Mouse (Mus musculus): ENCODE measurements at regions not wholly inside any gene's neighbourhood (a gene's known extent, or its start where the extent isn't known, plus 50 kb on each side); places are given as distances from the start of the nearest gene placed in this dataset.

DNA sequence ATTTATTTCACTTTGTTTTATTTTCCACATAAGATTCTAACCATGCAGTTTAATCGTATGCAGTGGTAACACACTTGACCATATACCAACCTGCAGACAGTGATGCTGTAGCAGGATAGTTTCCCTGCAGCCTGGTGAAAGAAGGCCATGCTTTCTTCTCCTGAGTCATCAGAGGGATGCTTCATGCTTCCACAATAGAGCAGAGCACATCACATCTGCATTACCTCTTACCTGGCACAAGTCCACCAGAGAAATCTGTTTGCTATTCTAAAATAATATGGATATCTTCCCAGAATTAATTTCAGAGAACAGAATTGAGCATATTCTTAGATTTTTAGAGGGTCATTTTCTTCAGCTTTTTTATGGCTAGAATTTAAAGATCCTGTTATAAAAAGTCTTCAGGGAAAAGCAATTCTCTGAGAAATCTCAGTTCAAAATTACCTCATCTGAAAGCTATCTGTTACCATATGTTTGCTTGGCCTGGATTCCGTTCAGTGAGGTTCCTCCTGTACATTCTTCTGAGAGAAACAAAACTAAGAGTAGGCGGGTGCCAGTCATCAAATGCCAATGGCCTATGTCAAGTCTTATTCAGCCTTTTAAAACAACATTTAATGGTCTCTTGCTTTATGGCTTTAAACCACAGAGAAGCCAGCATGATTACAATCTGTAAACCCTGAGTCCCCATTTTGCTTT is 87.3 kb upstream of the Arsj start:
- Histone ChIP-seq H3K36me3 (ENCODE audit: control insufficient read depth, insufficient read depth) (no peaks in the 10 kb centered on the region), H3K27me3 (replicated peaks; ENCODE audit: control insufficient read depth, insufficient read depth, low read length) (no peaks in the 10 kb centered on the region), H3K4me1 (replicated peaks; ENCODE audit: control insufficient read depth, insufficient read depth, low read length) (no peaks in the 10 kb centered on the region), H3K9ac (replicated peaks; ENCODE audit: low read depth, low read length) (no peak overlapping the region), H3K27ac (ENCODE audit: low read length) (no peak overlapping the region), H3K4me3 (replicated peaks; ENCODE audit: low read length) (no peak overlapping the region), H3K9me3 (ENCODE audit: control insufficient read depth, low read length) (no peaks in the 10 kb centered on the region), H3K4me2 (ENCODE audit: low read length) (no peak overlapping the region)
- 59% methylated on average over 3 of the region's 3 CpGs for WGBS
- ATAC-seq, result no peak

DNA sequence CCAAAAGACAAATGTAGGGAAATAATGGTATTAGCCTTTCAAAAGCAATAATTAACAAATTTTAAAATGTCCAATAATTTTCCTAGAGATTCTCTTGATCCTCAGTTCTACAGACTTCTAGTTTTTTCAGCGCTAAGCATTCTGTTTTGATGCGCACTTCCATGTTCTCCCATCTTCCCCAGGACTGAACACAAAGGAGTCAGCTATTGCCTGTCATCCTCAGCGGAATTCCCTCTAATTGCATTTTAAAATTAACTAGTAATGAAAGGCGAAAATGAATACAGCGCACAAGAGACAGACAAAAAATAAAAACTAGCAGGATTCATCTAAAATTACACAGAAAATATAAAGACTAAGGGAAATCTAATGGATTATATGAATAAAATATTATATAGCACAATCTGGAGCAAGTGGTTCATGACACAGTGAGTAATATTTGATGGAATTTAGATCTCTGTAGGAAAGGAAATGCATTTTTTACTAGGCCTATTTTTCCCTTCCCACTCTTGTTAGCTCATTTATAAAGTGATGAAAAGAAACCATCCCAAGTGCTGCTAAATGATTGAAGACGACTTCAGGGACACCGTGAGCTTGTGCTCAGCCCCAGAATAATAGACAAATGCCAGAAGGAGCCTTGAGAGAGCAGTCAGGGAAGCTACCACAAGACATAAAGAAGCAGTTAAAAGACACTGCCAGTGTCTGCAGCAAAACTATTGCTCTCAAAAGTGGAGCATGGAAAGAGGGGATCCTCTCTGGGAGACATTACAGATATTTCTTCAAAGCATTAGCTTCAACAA is 79.0 kb upstream of the Arsj start:
- H3K27me3 ChIP-seq (replicated peaks; ENCODE audit: control insufficient read depth, insufficient read depth, low read length), result no peaks in the 10 kb centered on the region
- H3K27ac ChIP-seq (ENCODE audit: low read length), result no peak overlapping the region
- no peak overlapping the region for H3K9ac ChIP-seq (replicated peaks; ENCODE audit: low read depth, low read length)
- no peak overlapping the region for H3K4me2 ChIP-seq (ENCODE audit: low read length)
- no peak overlapping the region for H3K4me3 ChIP-seq (replicated peaks; ENCODE audit: low read length)
- no peaks in the 10 kb centered on the region for H3K36me3 ChIP-seq (ENCODE audit: control insufficient read depth, insufficient read depth)
- H3K9me3 ChIP-seq (ENCODE audit: control insufficient read depth, low read length), result no peaks in the 10 kb centered on the region
- no peaks in the 10 kb centered on the region for H3K4me1 ChIP-seq (replicated peaks; ENCODE audit: control insufficient read depth, insufficient read depth, low read length)
- 72% methylated on average over 7 of the region's 7 CpGs for WGBS
- no peak for ATAC-seq

DNA sequence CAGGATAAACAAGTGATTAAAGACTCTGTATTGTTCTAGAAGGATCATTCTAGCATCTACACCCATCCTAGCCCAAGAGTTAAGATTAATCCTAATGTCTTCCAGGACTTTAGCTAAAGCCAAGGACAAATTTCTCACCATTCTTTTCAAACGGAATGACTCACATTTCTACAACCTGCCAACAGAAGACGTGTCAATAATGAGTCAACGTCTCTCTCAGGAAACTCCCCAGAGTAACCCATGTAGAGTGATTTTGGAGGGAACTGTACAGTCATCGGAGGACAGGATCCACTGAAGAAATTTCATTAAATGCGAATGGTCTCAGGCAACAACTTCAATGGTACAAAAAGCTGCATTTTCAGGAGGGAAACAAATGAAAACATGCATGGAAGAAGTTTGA is 71.2 kb upstream of the Arsj start:
- WGBS, result 82% methylated on average over 5 of the region's 5 CpGs

DNA sequence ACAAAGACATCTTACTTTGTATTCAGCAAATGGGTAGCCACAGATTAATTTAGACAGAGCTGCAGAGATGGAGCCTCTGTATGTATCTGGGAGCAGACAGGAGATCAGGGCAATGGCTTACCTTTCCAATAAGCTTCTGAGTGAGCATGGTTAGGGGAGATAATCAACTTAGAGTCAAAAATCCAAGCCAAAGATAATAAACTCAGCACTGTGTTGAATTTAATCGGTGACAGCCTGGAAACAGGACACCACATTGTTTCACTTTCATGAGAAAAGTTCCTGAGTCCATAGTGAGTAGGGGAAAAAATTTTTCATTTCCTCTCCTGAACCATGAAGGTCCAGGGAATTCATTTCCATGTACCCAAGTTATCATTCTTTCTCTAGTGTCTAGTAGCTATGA is 70.7 kb upstream of the Arsj start:
- H3K9ac ChIP-seq (replicated peaks; ENCODE audit: low read depth, low read length), result no peak overlapping the region
- no peaks in the 10 kb centered on the region for H3K9me3 ChIP-seq (ENCODE audit: control insufficient read depth, low read length)
- no peaks in the 10 kb centered on the region for H3K36me3 ChIP-seq (ENCODE audit: control insufficient read depth, insufficient read depth)
- H3K27me3 ChIP-seq (replicated peaks; ENCODE audit: control insufficient read depth, insufficient read depth, low read length), result no peaks in the 10 kb centered on the region
- WGBS, result 94% methylated on average over 1 of the region's 1 CpGs
- no peak overlapping the region for H3K4me2 ChIP-seq (ENCODE audit: low read length)
- no peaks in the 10 kb centered on the region for H3K4me1 ChIP-seq (replicated peaks; ENCODE audit: control insufficient read depth, insufficient read depth, low read length)
- ATAC-seq, result no peak
- H3K27ac ChIP-seq (ENCODE audit: low read length), result no peak overlapping the region
- H3K4me3 ChIP-seq (replicated peaks; ENCODE audit: low read length), result no peak overlapping the region

More for the DNA sequence above, 71.2 kb upstream of the Arsj start:
- no peak for ATAC-seq
- H3K4me2 ChIP-seq (ENCODE audit: low read length), result no peak overlapping the region
- H3K4me1 ChIP-seq (replicated peaks; ENCODE audit: control insufficient read depth, insufficient read depth, low read length), result no peaks in the 10 kb centered on the region
- H3K27ac ChIP-seq (ENCODE audit: low read length), result no peak overlapping the region
- H3K4me3 ChIP-seq (replicated peaks; ENCODE audit: low read length), result no peak overlapping the region
- H3K9me3 ChIP-seq (ENCODE audit: control insufficient read depth, low read length), result no peaks in the 10 kb centered on the region
- no peaks in the 10 kb centered on the region for H3K27me3 ChIP-seq (replicated peaks; ENCODE audit: control insufficient read depth, insufficient read depth, low read length)
- no peaks in the 10 kb centered on the region for H3K36me3 ChIP-seq (ENCODE audit: control insufficient read depth, insufficient read depth)
- H3K9ac ChIP-seq (replicated peaks; ENCODE audit: low read depth, low read length), result no peak overlapping the region

GRCm38 (mm10) chr3:126293645-126294044 is 69.8 kb upstream of the Arsj start:
- Histone ChIP-seq H3K4me1 (replicated peaks; ENCODE audit: control insufficient read depth, insufficient read depth, low read length) (no peaks in the 10 kb centered on the region), H3K36me3 (ENCODE audit: control insufficient read depth, insufficient read depth) (no peaks in the 10 kb centered on the region), H3K4me3 (replicated peaks; ENCODE audit: low read length) (no peak overlapping the region), H3K4me2 (ENCODE audit: low read length) (no peak overlapping the region), H3K9ac (replicated peaks; ENCODE audit: low read depth, low read length) (no peak overlapping the region), H3K27me3 (replicated peaks; ENCODE audit: control insufficient read depth, insufficient read depth, low read length) (no peaks in the 10 kb centered on the region), H3K27ac (ENCODE audit: low read length) (no peak overlapping the region), H3K9me3 (ENCODE audit: control insufficient read depth, low read length) (no peaks in the 10 kb centered on the region)
- no peak for ATAC-seq
- 95% methylated on average over 4 of the region's 4 CpGs for WGBS

GRCm38 (mm10) chr3:126295932-126296331 is 67.6 kb upstream of the Arsj start:
- H3K27ac ChIP-seq (ENCODE audit: low read length), result no peak overlapping the region
- no peak overlapping the region for H3K4me3 ChIP-seq (replicated peaks; ENCODE audit: low read length)

GRCm38 (mm10) chr3:126299257-126299656 is 64.2 kb upstream of the Arsj start:
- Histone ChIP-seq H3K4me3 (replicated peaks; ENCODE audit: low read length) (no peak overlapping the region), H3K27me3 (replicated peaks; ENCODE audit: control insufficient read depth, insufficient read depth, low read length) (no peaks in the 10 kb centered on the region), H3K4me2 (ENCODE audit: low read length) (no peak overlapping the region), H3K27ac (ENCODE audit: low read length) (no peak overlapping the region), H3K36me3 (ENCODE audit: control insufficient read depth, insufficient read depth) (no peaks in the 10 kb centered on the region), H3K9me3 (ENCODE audit: control insufficient read depth, low read length) (no peaks in the 10 kb centered on the region), H3K4me1 (replicated peaks; ENCODE audit: control insufficient read depth, insufficient read depth, low read length) (no peaks in the 10 kb centered on the region), H3K9ac (replicated peaks; ENCODE audit: low read depth, low read length) (no peak overlapping the region)
- WGBS, result 67% methylated on average over 3 of the region's 3 CpGs
- ATAC-seq, result no peak

More at GRCm38 (mm10) chr3:126295932-126296331, 67.6 kb upstream of the Arsj start:
- no peaks in the 10 kb centered on the region for H3K36me3 ChIP-seq (ENCODE audit: control insufficient read depth, insufficient read depth)
- no peak for ATAC-seq
- H3K4me2 ChIP-seq (ENCODE audit: low read length), result no peak overlapping the region
- no peak overlapping the region for H3K9ac ChIP-seq (replicated peaks; ENCODE audit: low read depth, low read length)
- no peaks in the 10 kb centered on the region for H3K27me3 ChIP-seq (replicated peaks; ENCODE audit: control insufficient read depth, insufficient read depth, low read length)
- H3K4me1 ChIP-seq (replicated peaks; ENCODE audit: control insufficient read depth, insufficient read depth, low read length), result no peaks in the 10 kb centered on the region
- 87% methylated on average over 1 of the region's 1 CpGs for WGBS
- H3K9me3 ChIP-seq (ENCODE audit: control insufficient read depth, low read length), result no peaks in the 10 kb centered on the region

DNA sequence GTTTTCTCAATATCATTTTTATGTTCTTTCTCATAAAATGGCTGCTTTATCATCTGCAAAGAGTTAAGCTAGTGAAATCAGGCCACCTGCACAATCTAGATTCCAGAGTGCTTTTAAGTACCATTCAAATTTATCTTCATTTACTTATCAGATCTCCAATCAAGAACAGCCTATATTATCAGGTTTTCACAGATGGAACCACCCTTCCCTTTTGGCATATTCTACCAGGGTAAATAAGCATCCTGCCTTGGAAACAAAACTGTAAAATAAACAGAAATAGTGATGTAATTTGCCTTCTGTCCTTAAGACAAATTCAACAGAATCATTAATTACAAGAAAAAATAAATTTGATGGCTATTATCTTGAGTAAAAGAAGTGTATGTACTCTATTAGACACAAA is 55.2 kb upstream of the Arsj start:
- Histone ChIP-seq H3K4me3 (replicated peaks; ENCODE audit: low read length) (no peak overlapping the region), H3K36me3 (ENCODE audit: control insufficient read depth, insufficient read depth) (no peaks in the 10 kb centered on the region), H3K27me3 (replicated peaks; ENCODE audit: control insufficient read depth, insufficient read depth, low read length) (no peaks in the 10 kb centered on the region), H3K9me3 (ENCODE audit: control insufficient read depth, low read length) (no peaks in the 10 kb centered on the region), H3K4me1 (replicated peaks; ENCODE audit: control insufficient read depth, insufficient read depth, low read length) (no peaks in the 10 kb centered on the region), H3K27ac (ENCODE audit: low read length) (no peak overlapping the region), H3K9ac (replicated peaks; ENCODE audit: low read depth, low read length) (no peak overlapping the region), H3K4me2 (ENCODE audit: low read length) (no peak overlapping the region)
- ATAC-seq, result no peak

All from forebrain, embryonic 16.5 days (tissue).